Mouse (Mus musculus) liver, adult 2 months (tissue): ENCODE data around the gene Ints6.

Experiments
- CTCF ChIP-seq: fragments of 200-500 bp; IDR thresholded peaks from 2 replicates; pipeline ENCODE4 v1.5.1; 2011; ENCODE audit warnings: low read depth, low read length, control low read depth
- POLR2A ChIP-seq: fragments of 200-500 bp; IDR thresholded peaks from 2 replicates; pipeline ENCODE4 v1.6.1; 2011; ENCODE audit warnings: low read length, control low read depth; ENCODE audit not compliant: insufficient read depth; ENCODE audit errors: extremely low read depth

DNA sequence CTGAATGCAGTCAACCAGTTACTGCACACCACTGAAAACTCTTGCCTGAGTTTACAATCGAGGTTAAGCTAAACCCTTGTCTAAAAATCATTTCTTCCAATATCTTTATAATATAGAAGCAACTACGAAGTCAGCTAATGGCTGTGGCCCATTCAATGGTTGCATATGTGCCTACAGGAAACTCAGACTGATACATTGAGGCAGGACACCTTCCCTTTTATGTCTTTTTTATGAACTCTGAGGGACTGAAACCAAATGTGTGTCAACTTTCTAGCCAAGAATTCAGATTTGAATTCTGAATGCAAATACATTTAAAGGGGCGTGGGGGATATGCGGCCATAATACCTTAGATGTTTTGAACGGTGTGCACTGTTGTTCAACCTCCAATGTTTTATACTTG lies 2.3 kb downstream of the Ints6 start:
- no peak for TF ChIP-seq CTCF
- no peak for TF ChIP-seq POLR2A
